Comparison of ENCODE assay signal across 9 mouse cellular contexts in the genomic region with DNA sequence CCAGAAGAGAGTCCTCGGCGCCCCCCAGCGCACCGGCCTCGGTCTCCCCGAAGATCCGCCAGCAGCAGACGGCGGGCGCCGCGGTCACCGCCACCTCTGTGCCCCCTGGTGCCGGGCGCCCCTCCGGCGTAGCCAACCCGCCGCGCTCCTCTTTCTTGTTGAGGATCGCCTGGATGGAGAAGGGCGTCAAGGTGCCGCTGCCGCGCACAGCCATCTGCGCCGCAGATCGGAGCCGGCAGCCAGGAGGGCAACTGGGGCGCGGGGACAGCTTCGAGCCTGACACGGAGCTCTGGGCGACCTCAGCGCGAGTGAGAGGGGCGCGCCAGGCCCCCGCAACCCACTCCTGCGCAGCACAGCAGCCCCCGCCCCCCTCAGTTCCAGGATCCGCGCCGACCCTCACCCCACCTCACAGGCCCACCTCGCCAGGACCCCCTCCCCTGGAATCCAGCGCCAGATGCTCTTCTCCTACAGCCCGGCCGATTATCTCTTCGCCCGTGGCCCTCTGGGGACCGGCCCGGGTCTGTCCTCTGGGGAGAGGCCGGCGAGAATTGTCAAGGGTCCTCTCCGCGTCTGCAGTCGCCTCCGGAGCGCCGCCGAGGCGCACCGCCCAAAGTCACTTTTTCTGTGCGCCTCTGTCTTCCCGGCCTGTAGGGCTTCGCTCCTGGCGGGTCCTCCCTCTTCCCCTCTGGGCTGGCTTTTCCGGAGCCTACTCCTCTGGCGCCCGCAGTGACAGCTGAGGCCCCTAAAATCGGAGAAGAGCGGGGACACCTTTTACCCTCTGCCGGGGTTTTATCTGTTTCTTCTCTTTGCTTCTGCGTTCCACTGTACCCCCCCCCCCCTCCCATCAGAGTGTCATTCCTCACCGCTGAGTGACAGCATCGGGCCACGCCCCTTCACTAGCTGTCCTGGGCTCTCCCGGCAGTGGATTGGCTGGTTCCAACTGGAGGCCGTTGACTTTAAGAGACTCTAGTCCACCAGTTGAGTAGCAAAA. TPM values are rescaled to one million over a fixed set of nuclear protein-coding genes. Genes with fewer than 3 reads are reported as not detected.
DNase-seq lines count a peak whose midpoint lies in the region; ATAC-seq and TF ChIP-seq lines count a peak whose summit lies in the region.
"Had no signal": no experiment of that assay in that cellular context is flagged by ENCODE, and none has a peak within 500 bp of the region (broad histone marks: within the 10 kb centered on the region; RNA-seq: fewer than 3 reads in every experiment).

TSS of gene Nkx3-2 (minus strand) at position 771 of the 991 bp plus-strand sequence.

- peak; percentile 41 for ATAC-seq in forebrain, embryonic 13.5 days
- ATAC-seq in liver, postnatal 0 days: no peak
- no peak for ATAC-seq in granulocyte monocyte progenitor cell, adult 5-6 weeks (replicated peaks; ENCODE audit: poor library complexity, severe bottlenecking)

- WGBS in forebrain, embryonic 13.5 days: under 1% methylated on average over 66 of the region's 79 CpGs
- under 1% methylated on average over 63 of the region's 79 CpGs for WGBS in liver, postnatal 0 days (ENCODE audit: insufficient replicate concordance)

- H3K4me2 ChIP-seq in forebrain, embryonic 13.5 days: peak within 1 kb of the TSS; percentile 62
- H3K4me2 ChIP-seq in liver, postnatal 0 days (ENCODE audit: low read depth, low read length): peak within 1 kb of the TSS; percentile 38

- no peak within 1 kb of the TSS for H3K9ac ChIP-seq in forebrain, embryonic 13.5 days
- no peak within 1 kb of the TSS for H3K9ac ChIP-seq in liver, postnatal 0 days (replicated peaks)

- H3K9me3 ChIP-seq in E14TG2a.4 (ENCODE audit: low read length): no peaks in the 10 kb centered on the region
- no peaks in the 10 kb centered on the region for H3K9me3 ChIP-seq in forebrain, embryonic 13.5 days (replicated peaks)
- no peaks in the 10 kb centered on the region for H3K9me3 ChIP-seq in liver, postnatal 0 days (ENCODE audit: low read length)

- H3K36me3 ChIP-seq in E14TG2a.4 (ENCODE audit: insufficient read depth, low read length): no peaks in the 10 kb centered on the region
- no peaks in the 10 kb centered on the region for H3K36me3 ChIP-seq in forebrain, embryonic 13.5 days (ENCODE audit: poor library complexity, severe bottlenecking)
- H3K36me3 ChIP-seq in liver, postnatal 0 days (replicated peaks; ENCODE audit: insufficient read depth, low read length): no peaks in the 10 kb centered on the region

- no peak for TF ChIP-seq EP300 in liver, postnatal 0 days (IDR thresholded peaks at IDR 0.05; ENCODE audit: low read depth)

- no peak within 1 kb of the TSS for H3K27ac ChIP-seq in forebrain, embryonic 13.5 days
- no peak within 1 kb of the TSS for H3K27ac ChIP-seq in liver, postnatal 0 days (ENCODE audit: low read depth)

- peaks cover 91% of the 10 kb centered on the region for H3K27me3 ChIP-seq in E14TG2a.4 (ENCODE audit: insufficient read depth, low read length)
- H3K27me3 ChIP-seq in forebrain, embryonic 13.5 days: peaks cover 95% of the 10 kb centered on the region
- H3K27me3 ChIP-seq in liver, postnatal 0 days (ENCODE audit: insufficient read depth, low read length): peaks cover 88% of the 10 kb centered on the region

- no peak for TF ChIP-seq CTCF in E14TG2a.4 (conservative IDR thresholded peaks at IDR 0.05; ENCODE audit: low read length)
- TF ChIP-seq CTCF in liver, postnatal 0 days (IDR thresholded peaks at IDR 0.05; ENCODE audit: low read depth): no peak

- peak within 1 kb of the TSS; percentile 79 for H3K4me3 ChIP-seq in E14TG2a.4 (replicated peaks; ENCODE audit: low read length)
- peak within 1 kb of the TSS; percentile 37 for H3K4me3 ChIP-seq in forebrain, embryonic 13.5 days
- H3K4me3 ChIP-seq in liver, postnatal 0 days (ENCODE audit: low read depth, low read length): peak within 1 kb of the TSS; percentile 17

- peaks cover 59% of the 10 kb centered on the region for H3K4me1 ChIP-seq in E14TG2a.4 (replicated peaks; ENCODE audit: low read depth, low read length)
- H3K4me1 ChIP-seq in forebrain, embryonic 13.5 days: peaks cover 37% of the 10 kb centered on the region
- H3K4me1 ChIP-seq in liver, postnatal 0 days (ENCODE audit: insufficient read depth): 0 out of 2 replicates have a peak, but pooled peaks cover 5% of the 10 kb centered on the region

- DNase-seq in adrenal gland, adult 2 months: peak; percentile 36
- no peak for DNase-seq in adrenal gland, postnatal 4 days (ENCODE audit: low spot score in 2 of 2)
- DNase-seq in liver, postnatal 0 days: no peak
- DNase-seq in layer of hippocampus, adult 9-10 months (ENCODE audit: low spot score): no peak
- DNase-seq in lung, postnatal 36 days: no peak

RNA-seq across cellular contexts. Expression of gene Nkx3-2, which starts in this region (rescaled TPM):
- not detected for total RNA-seq in adrenal gland, adult 2 months (2021)
- 0.11 TPM in 1 of 2 replicates, not detected in the other for polyA plus RNA-seq in adrenal gland, adult 2 months (2012; rRNA removed)
- not detected for total RNA-seq in adrenal gland, postnatal 4 days (2021)
- not detected in 2 replicates for polyA plus RNA-seq in forebrain, embryonic 13.5 days (2015; fragmentation: Nextera tagmentation; extraction: Ambion mirVana)
- not detected in 2 replicates for polyA plus RNA-seq in liver, postnatal 0 days (2015; fragmentation: Nextera tagmentation; extraction: Ambion mirVana)
- total RNA-seq in granulocyte monocyte progenitor cell, adult 5-6 weeks (2014; fragmentation: Nextera tagmentation): not detected in 2 replicates
- total RNA-seq in granulocyte monocyte progenitor cell, adult 5-6 weeks (2017): not detected in 2 replicates
- total RNA-seq: common myeloid progenitor, adult 5-6 weeks had no signal

Comparison
In these comparisons a context has a peak if more than half of its experiments do, and no peak if none do; other contexts are left out.
1. Peak in DNase-seq in adrenal gland, adult 2 months; RNA of the gene not detected or under 1 TPM.
2. Peak in ATAC-seq, H3K4me3 ChIP-seq and H3K4me2 ChIP-seq in forebrain, embryonic 13.5 days; RNA of the gene not detected or under 1 TPM.
3. H3K4me3 ChIP-seq: peak in every context shown above with its lines; median percentile 79 in E14TG2a.4; 37 in forebrain, embryonic 13.5 days; 17 in liver, postnatal 0 days.